Mouse (Mus musculus) spleen, postnatal 4 days (tissue): ENCODE data around the gene Slc35f3.

Experiments
- DNase-seq, 2 experiments: peaks; one replicate each; pipeline ENCODE4 v3.0.0; 2022; ENCODE audit warnings: low spot score in 2 of 2

Gene Slc35f3

GRCm38 (mm10) chr8:126327786-126328185 is 29.4 kb downstream of the Slc35f3 start:
- no peak for DNase-seq

GRCm38 (mm10) chr8:126338864-126339263 is 40.5 kb downstream of the Slc35f3 start:
- DNase-seq, result no peak

GRCm38 (mm10) chr8:126339357-126339756 is 41.0 kb downstream of the Slc35f3 start:
- DNase-seq, result no peak

GRCm38 (mm10) chr8:126341200-126341599 is 42.8 kb downstream of the Slc35f3 start:
- no peak for DNase-seq

GRCm38 (mm10) chr8:126343427-126343826 is 45.1 kb downstream of the Slc35f3 start:
- no peak for DNase-seq

- no peak for DNase-seq
Measured at GRCm38 (mm10) chr8:126345100-126345499, 46.7 kb downstream of the Slc35f3 start.

GRCm38 (mm10) chr8:126353259-126353658 is 54.9 kb downstream of the Slc35f3 start:
- DNase-seq, result no peak

- DNase-seq, result no peak
Measured at GRCm38 (mm10) chr8:126357946-126358345, 59.6 kb downstream of the Slc35f3 start.

GRCm38 (mm10) chr8:126359296-126359695 is 60.9 kb downstream of the Slc35f3 start:
- no peak for DNase-seq

GRCm38 (mm10) chr8:126360106-126360505 is 61.7 kb downstream of the Slc35f3 start:
- no peak for DNase-seq

- no peak for DNase-seq
Measured at GRCm38 (mm10) chr8:126360701-126361100, 62.3 kb downstream of the Slc35f3 start.

- DNase-seq, result no peak
Measured at GRCm38 (mm10) chr8:126366251-126366650, 67.9 kb downstream of the Slc35f3 start.

GRCm38 (mm10) chr8:126368349-126369054 is 70.1 kb downstream of the Slc35f3 start:
- no peak for DNase-seq

GRCm38 (mm10) chr8:126371871-126372270 is 73.5 kb downstream of the Slc35f3 start:
- DNase-seq, result no peak

- DNase-seq, result no peak
Measured at GRCm38 (mm10) chr8:126379580-126379979, 81.2 kb downstream of the Slc35f3 start.

GRCm38 (mm10) chr8:126380141-126380540 is 81.8 kb downstream of the Slc35f3 start:
- no peak for DNase-seq

- no peak for DNase-seq
Measured at GRCm38 (mm10) chr8:126381299-126381698, 82.9 kb downstream of the Slc35f3 start.

GRCm38 (mm10) chr8:126382216-126382615 is 83.9 kb downstream of the Slc35f3 start:
- no peak for DNase-seq

- DNase-seq, result peak in 1 of 2 experiments; percentile 64
Measured at GRCm38 (mm10) chr8:126382749-126383148, 84.4 kb downstream of the Slc35f3 start.

- DNase-seq, result peak in 1 of 2 experiments; percentile 20
Measured at GRCm38 (mm10) chr8:126387566-126387965, 89.2 kb downstream of the Slc35f3 start.

- DNase-seq, result no peak
Measured at GRCm38 (mm10) chr8:126391541-126391940, 93.2 kb downstream of the Slc35f3 start.

- DNase-seq, result no peak
Measured at GRCm38 (mm10) chr8:126395386-126395785, 97.0 kb downstream of the Slc35f3 start.

- DNase-seq, result no peak
Measured at GRCm38 (mm10) chr8:126395917-126396316, 97.6 kb downstream of the Slc35f3 start.

- no peak for DNase-seq
Measured at GRCm38 (mm10) chr8:126398349-126398748, 100.0 kb downstream of the Slc35f3 start.
